Comparison of ENCODE assay signal across 8 mouse cellular contexts in genomic region chr17:43701060-43701459, GRCm38 (mm10). TPM values are rescaled to one million over a fixed set of nuclear protein-coding genes. Genes with fewer than 3 reads are reported as not detected.
DNase-seq lines count a peak whose midpoint lies in the region; ATAC-seq lines count a peak whose summit lies in the region.

No protein-coding gene starts in this region.

- ATAC-seq in intestine, embryonic 14.5 days (replicated peaks; ENCODE audit: low FRiP score, low TSS enrichment, low read depth): no peak
- no peak for ATAC-seq in intestine, embryonic 15.5 days

- no peak overlapping the region for H3K27ac ChIP-seq in intestine, embryonic 14.5 days (ENCODE audit: low read depth)
- H3K27ac ChIP-seq in intestine, embryonic 15.5 days: no peak overlapping the region

- H3K36me3 ChIP-seq in intestine, embryonic 14.5 days (ENCODE audit: control insufficient read depth, insufficient read depth, low read length): no peaks in the 10 kb centered on the region
- no peaks in the 10 kb centered on the region for H3K36me3 ChIP-seq in intestine, embryonic 15.5 days

- no peaks in the 10 kb centered on the region for H3K27me3 ChIP-seq in intestine, embryonic 14.5 days (replicated peaks; ENCODE audit: control insufficient read depth, insufficient read depth, low read length)
- H3K27me3 ChIP-seq in intestine, embryonic 15.5 days (replicated peaks): no peaks in the 10 kb centered on the region

- peak; percentile 81 for DNase-seq in intestine, embryonic 14.5 days (ENCODE audit: low spot score)
- peak; percentile 58 for DNase-seq in ES-CJ7 (ENCODE audit: low read depth, low spot score)
- peak; percentile 27 for DNase-seq in cerebellum, adult 11-12 months
- DNase-seq in gastrocnemius, adult 8-10 months (ENCODE audit: low spot score in 2 of 2): peak; percentile 21 to 36
- DNase-seq in layer of hippocampus, postnatal 25 days (ENCODE audit: extremely low spot score in 1 of 2, low spot score in 1 of 2): peak; percentile 16 to 72
- DNase-seq in mesoderm, embryonic 11.5 days (ENCODE audit: low read depth, low spot score): peak; percentile 53
- peak; percentile 51 for DNase-seq in thymus, postnatal 25 days

- WGBS in intestine, embryonic 14.5 days: 78% methylated on average over 6 of the region's 6 CpGs
- WGBS in intestine, embryonic 15.5 days: 77% methylated on average over 6 of the region's 6 CpGs

- no peaks in the 10 kb centered on the region for H3K9me3 ChIP-seq in intestine, embryonic 14.5 days (ENCODE audit: control insufficient read depth, low read length)
- no peaks in the 10 kb centered on the region for H3K9me3 ChIP-seq in intestine, embryonic 15.5 days

- H3K4me3 ChIP-seq in intestine, embryonic 14.5 days (ENCODE audit: low read depth, low read length): no peak overlapping the region
- no peak overlapping the region for H3K4me3 ChIP-seq in intestine, embryonic 15.5 days (replicated peaks)

- H3K4me1 ChIP-seq in intestine, embryonic 14.5 days (replicated peaks; ENCODE audit: control insufficient read depth, insufficient read depth, low read length): no peaks in the 10 kb centered on the region
- no peaks in the 10 kb centered on the region for H3K4me1 ChIP-seq in intestine, embryonic 15.5 days (replicated peaks)

- no peak overlapping the region for H3K4me2 ChIP-seq in intestine, embryonic 14.5 days (ENCODE audit: low read length)
- no peak overlapping the region for H3K4me2 ChIP-seq in intestine, embryonic 15.5 days (replicated peaks)

- no peak overlapping the region for H3K9ac ChIP-seq in intestine, embryonic 14.5 days (ENCODE audit: low read length)
- H3K9ac ChIP-seq in intestine, embryonic 15.5 days: no peak overlapping the region

RNA-seq across cellular contexts. Expression of gene Cyp39a1, which starts 33.8 kb away (rescaled TPM):
- 17.0 TPM in 2 replicates for polyA plus RNA-seq in intestine, embryonic 14.5 days (2014; fragmentation: Nextera tagmentation; extraction: Ambion mirVana)
- polyA plus RNA-seq in intestine, embryonic 15.5 days (2015; fragmentation: Nextera tagmentation; extraction: Ambion mirVana): 16.5 and 18.7 TPM in 2 replicates
- 1 to 10 TPM; 2.7 to 3.5 (median 2.8) TPM for total RNA-seq in gastrocnemius, adult 8-10 months (2022)
- total RNA-seq in layer of hippocampus, postnatal 25 days (2021): 1 to 10 TPM; 1.1 TPM

RNA-seq across cellular contexts. Expression of gene Slc25a27, which starts 34.0 kb away (rescaled TPM):
- polyA plus RNA-seq in intestine, embryonic 14.5 days (2014; fragmentation: Nextera tagmentation; extraction: Ambion mirVana): 14.0 and 19.8 TPM in 2 replicates
- 12.1 and 13.7 TPM in 2 replicates for polyA plus RNA-seq in intestine, embryonic 15.5 days (2015; fragmentation: Nextera tagmentation; extraction: Ambion mirVana)
- total RNA-seq in gastrocnemius, adult 8-10 months (2022): 1 to 10 TPM; 4.7 to 5.8 (median 5.1) TPM
- total RNA-seq in layer of hippocampus, postnatal 25 days (2021): 10 to 100 TPM; 30.8 to 36.0 TPM

Comparison
In these comparisons a context has a peak if more than half of its experiments do, and no peak if none do; other contexts are left out.
1. DNase-seq: peak in every context shown above with its lines; median percentile 81 in intestine, embryonic 14.5 days; 58 in ES-CJ7; 53 in mesoderm, embryonic 11.5 days; 51 in thymus, postnatal 25 days; 44 in layer of hippocampus, postnatal 25 days; 28 in gastrocnemius, adult 8-10 months; 27 in cerebellum, adult 11-12 months.
2. RNA of gene Slc25a27, which starts 34.0 kb away (total RNA-seq): 30.8 to 36.0 TPM in layer of hippocampus, postnatal 25 days; 4.7 to 5.8 TPM in gastrocnemius, adult 8-10 months; every median in the first group is over 4 times any median in the second.